Mouse (Mus musculus) right cerebral cortex, postnatal 10 days (tissue): ENCODE data around the gene Pdyn.

Source experiments
- DNase-seq, 2 experiments: peaks; one replicate each; pipeline ENCODE4 v3.0.0; 2021; ENCODE audit warnings: low spot score in 2 of 2

Pdyn gene

DNA sequence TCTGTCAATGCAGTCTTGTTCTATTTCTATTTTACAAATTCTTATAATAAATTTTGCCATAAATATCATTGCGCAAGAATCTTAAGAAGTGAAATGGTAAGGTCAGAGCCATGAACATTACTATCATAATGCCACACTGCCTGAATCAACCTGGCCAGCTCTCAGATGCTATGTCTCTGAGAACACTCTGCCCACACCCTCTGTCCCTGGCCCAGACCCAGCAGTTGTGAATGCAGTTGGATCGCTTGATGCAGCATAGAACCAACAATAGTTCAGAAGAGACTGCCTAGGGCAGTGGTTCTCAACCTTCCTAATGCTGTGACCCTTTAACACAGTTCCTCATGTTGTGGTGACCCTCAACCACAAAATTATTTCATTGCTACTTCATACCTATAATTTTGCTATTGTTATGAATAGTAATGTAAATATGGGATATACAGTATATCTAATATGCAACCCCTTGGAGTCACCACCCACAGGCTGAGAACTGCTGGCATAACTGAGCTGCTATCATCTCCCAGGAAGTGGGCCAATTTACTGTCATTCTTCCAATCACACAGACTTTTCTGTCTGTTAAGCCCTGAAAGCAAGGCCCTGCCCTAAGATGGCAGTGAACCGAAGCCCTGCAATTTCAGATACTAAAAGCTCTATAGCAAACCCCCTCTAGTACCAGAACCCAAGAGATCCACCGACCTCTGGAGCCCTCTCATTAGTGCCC, 45.3 kb downstream of the Pdyn start:
- no peak for DNase-seq

DNA sequence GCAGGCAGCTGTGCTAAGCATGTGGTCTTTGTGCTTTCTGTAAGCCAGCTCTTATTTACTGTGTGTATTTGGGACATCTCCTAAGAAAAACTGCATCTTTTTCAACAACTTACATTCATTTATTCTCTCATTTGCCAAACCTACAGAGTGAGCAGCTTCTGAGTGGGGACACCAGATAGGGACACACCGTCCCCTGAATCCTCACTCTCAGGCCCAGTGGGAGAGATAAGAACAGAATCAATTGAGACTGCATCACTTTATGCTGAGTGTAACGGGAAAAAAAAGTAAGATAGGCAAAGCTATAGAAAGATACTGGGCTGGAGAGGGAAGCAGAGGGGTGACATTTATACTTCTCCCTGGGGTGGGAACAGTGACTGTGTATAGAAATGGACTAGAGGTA, 46.0 kb downstream of the Pdyn start:
- no peak for DNase-seq

DNA sequence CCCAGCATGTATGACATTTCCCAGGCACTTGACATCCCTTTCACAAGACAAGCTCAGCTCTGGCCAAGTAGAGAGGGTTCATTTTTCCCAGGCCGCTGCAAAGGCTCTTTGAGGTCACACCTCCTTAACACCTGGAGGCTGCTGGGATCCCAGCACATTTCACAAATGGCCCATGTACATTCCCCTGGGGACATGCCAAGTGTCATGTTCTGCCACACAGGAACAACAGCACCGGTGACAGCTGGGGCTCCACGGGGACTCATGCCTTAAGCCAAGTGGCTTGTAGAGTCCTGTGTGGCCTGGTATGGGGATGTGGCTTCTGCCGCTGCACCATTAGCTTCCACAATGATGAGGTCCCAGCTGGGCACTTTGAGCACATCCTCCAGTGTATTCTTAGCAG, 47.0 kb downstream of the Pdyn start:
- DNase-seq: no peak
